Mouse (Mus musculus) gastrocnemius, postnatal 36 days (tissue): ENCODE measurements around the gene Nup210. TPM values are rescaled to one million over a fixed set of nuclear protein-coding genes. Genes with fewer than 3 reads are reported as not detected.
A peak's percentile ranks its signal among the peaks of the same experiment; 100 is the strongest.
"Not testable (repeated sequence)": the region's sequence is repeated elsewhere in the genome, so short reads cannot be mapped to it uniquely, and the experiment has no call there.

ENCODE experiments used
- DNase-seq, 2 experiments: peaks; one replicate each; pipeline ENCODE4 v3.0.0; 2022
- intact Hi-C: fragments of 180-260 bp; cut with DNase I; formaldehyde crosslinking; loops from one replicate; pipeline ENCODE4 v1.15.1; 2025
- total RNA-seq, 2 experiments: library from RNA; stranded (reverse); gene quantifications; 2 replicates each; pipeline ENCODE4 v1.2.3; 2021

The Nup210 gene
- total RNA-seq, 2 experiments from 2014 or later = 21.1 to 26.3 TPM

- intact Hi-C loops = no loop called here
- DNase-seq = no peak
These were observed 28.9 kb upstream of the Nup210 start for GRCm38 (mm10) chr6:91145572-91145971.

GRCm38 (mm10) chr6:91145056-91145455 is 28.4 kb upstream of the Nup210 start:
- intact Hi-C loops = no loop called here

GRCm38 (mm10) chr6:91139846-91140245 is 23.2 kb upstream of the Nup210 start:
- peak; percentile 58 to 61 for DNase-seq
- intact Hi-C loops = loop anchor here (1.0 to 5.0 kb wide), 2 partner anchors 81 to 323 kb away; no protein-coding TSS in a partner anchor

More at GRCm38 (mm10) chr6:91145056-91145455, 28.4 kb upstream of the Nup210 start:
- DNase-seq = no peak

GRCm38 (mm10) chr6:91137343-91137956 is 20.8 kb upstream of the Nup210 start:
- intact Hi-C loops = no loop called here
- no peak for DNase-seq

GRCm38 (mm10) chr6:91130856-91131255 is 14.2 kb upstream of the Nup210 start:
- intact Hi-C loops = no loop called here

GRCm38 (mm10) chr6:91128996-91129395 is 12.4 kb upstream of the Nup210 start:
- no peak for DNase-seq
- intact Hi-C loops = no loop called here

More at GRCm38 (mm10) chr6:91130856-91131255, 14.2 kb upstream of the Nup210 start:
- DNase-seq = no peak

- DNase-seq = no peak
- intact Hi-C loops = no loop called here
These were observed 8.6 kb upstream of the Nup210 start for GRCm38 (mm10) chr6:91125228-91125585.

GRCm38 (mm10) chr6:91124286-91125227 is 7.9 kb upstream of the Nup210 start:
- intact Hi-C loops = no loop called here
- no peak for DNase-seq

- intact Hi-C loops = no loop called here
- no peak for DNase-seq
These were observed 6.8 kb upstream of the Nup210 start for GRCm38 (mm10) chr6:91123453-91123852.

GRCm38 (mm10) chr6:91121089-91121488 is 4.5 kb upstream of the Nup210 start:
- intact Hi-C loops, DNase-seq: not testable (repeated sequence)

GRCm38 (mm10) chr6:91120206-91120605 is 3.6 kb upstream of the Nup210 start:
- intact Hi-C loops = no loop called here
- DNase-seq = no peak

GRCm38 (mm10) chr6:91118526-91118925 is 1.9 kb upstream of the Nup210 start:
- intact Hi-C loops = loop anchor here (5.0 kb wide), 1 partner anchor 36 kb away; no protein-coding TSS in a partner anchor
- DNase-seq = no peak

GRCm38 (mm10) chr6:91117149-91117548 is 520 bp upstream of the Nup210 start:
- no peak for DNase-seq
- intact Hi-C loops = loop anchor here (5.0 kb wide), 1 partner anchor 35 kb away; no protein-coding TSS in a partner anchor

- intact Hi-C loops = loop anchor here (5.0 kb wide), 1 partner anchor 34 kb away; no protein-coding TSS in a partner anchor
- DNase-seq = no peak
These were observed 776 bp downstream of the Nup210 start for GRCm38 (mm10) chr6:91115863-91116243.

- intact Hi-C loops = loop anchor here (5.0 kb wide), 1 partner anchor 33 kb away; no protein-coding TSS in a partner anchor
- no peak for DNase-seq
These were observed 1.5 kb downstream of the Nup210 start for GRCm38 (mm10) chr6:91115158-91115557.

GRCm38 (mm10) chr6:91114716-91115115 is 1.9 kb downstream of the Nup210 start:
- no peak for DNase-seq
- intact Hi-C loops = loop anchor here (5.0 kb wide), 1 partner anchor 32 kb away; no protein-coding TSS in a partner anchor

- no peak for DNase-seq
- intact Hi-C loops = no loop called here
These were observed 4.7 kb downstream of the Nup210 start for GRCm38 (mm10) chr6:91111954-91112252.

- intact Hi-C loops = no loop called here
These were observed 5.3 kb downstream of the Nup210 start for GRCm38 (mm10) chr6:91111141-91111953.

GRCm38 (mm10) chr6:91110323-91111020 is 6.2 kb downstream of the Nup210 start:
- intact Hi-C loops = no loop called here
- no peak for DNase-seq

More at GRCm38 (mm10) chr6:91111141-91111953, 5.3 kb downstream of the Nup210 start:
- no peak for DNase-seq

GRCm38 (mm10) chr6:91109489-91109888 is 7.1 kb downstream of the Nup210 start:
- intact Hi-C loops = no loop called here
- DNase-seq = no peak
